Mouse (Mus musculus): ENCODE data around the gene Fam126b. TPM values are rescaled to one million over a fixed set of nuclear protein-coding genes. Genes with fewer than 3 reads are reported as not detected.
"Not testable (repeated sequence)": the region's sequence is repeated elsewhere in the genome, so short reads cannot be mapped to it uniquely, and the experiment has no call there.

Fam126b gene
- polyA plus RNA-seq (2015; fragmentation: Nextera tagmentation; extraction: Ambion mirVana) = 3.6 and 3.9 TPM in 2 replicates

DNA sequence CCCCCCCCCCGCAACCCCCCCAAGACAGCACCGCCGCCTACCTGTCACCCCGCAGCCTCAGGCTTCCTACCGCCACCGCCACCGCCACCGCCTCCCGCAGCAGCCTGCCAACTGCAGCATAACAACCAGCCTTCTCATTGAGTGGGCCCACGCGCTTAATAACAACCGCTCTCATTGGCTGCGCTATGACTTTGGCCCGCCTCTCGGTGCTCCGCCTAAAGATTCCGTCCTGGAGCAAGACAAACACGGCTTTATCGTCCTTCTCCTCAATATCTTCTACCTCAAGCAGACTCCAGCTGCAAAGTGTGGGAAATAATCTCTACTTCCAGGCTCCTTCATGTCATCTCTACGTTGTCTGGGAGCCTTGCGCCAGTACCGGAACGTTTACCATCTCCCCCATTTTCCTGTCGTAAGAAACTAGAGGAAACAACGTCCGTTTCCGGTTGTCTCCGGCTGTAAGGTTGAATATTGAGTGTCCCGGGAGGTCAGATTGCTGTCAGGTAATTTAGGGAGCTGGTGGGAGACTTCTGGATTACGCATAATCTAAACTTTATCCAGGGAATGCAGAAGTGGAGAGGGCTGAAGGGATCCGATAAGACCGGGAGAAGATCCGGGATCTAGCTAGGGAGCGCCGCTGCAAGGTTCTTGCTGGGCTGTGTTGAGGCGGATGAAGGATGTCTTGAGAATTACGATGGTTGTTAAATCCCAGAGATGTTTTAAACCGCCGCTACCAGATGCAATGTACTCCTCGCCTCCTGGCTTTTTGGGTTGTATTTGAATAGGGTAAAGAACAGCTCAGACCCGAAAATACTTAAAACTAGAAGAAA, at the start of gene Fam126b, which contains the start of gene Ndufb3:
TSS of gene Fam126b (minus strand) at position 153 of the 827 bp plus-strand sequence.
TSS of gene Ndufb3 (plus strand) at position 214 of the 827 bp plus-strand sequence.
- H3K27ac ChIP-seq = peak within 1 kb of the TSS; percentile 59
- peak within 1 kb of the TSS; percentile 94 for H3K4me3 ChIP-seq (replicated peaks)
- H3K9ac ChIP-seq = peak within 1 kb of the TSS; percentile 92
- peaks cover 15% of the 10 kb centered on the region for H3K4me1 ChIP-seq (replicated peaks)
- H3K9me3 ChIP-seq (replicated peaks) = no peaks in the 10 kb centered on the region
- WGBS (ENCODE audit: insufficient replicate concordance) = under 1% methylated on average over 41 of the region's 41 CpGs
- DNase-seq (peak; percentile 82), ATAC-seq (ENCODE audit: low read depth) (peak; percentile 99)
- no peaks in the 10 kb centered on the region for H3K27me3 ChIP-seq
- peak within 1 kb of the TSS; percentile 87 for H3K4me2 ChIP-seq
- peaks cover 5% of the 10 kb centered on the region for H3K36me3 ChIP-seq

DNA sequence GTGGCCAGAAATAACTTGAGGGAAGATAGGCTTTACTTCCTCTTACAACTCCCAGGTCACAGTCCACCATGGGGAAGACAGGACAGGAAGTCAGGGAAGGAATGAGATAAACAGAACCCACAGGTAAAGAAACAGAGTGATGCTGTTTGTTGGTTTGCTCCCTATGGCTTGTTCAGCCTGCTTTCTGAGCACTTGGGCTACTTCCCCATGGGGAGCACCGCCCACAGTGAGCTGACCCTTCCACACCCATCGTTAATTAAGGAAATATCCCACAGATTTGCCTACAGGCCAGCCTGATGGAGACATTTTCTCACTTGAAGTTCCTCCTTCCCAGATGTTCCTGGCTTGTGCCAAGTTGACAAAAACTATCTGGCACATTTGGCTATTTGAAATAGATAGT, 42.7 kb upstream of the Fam126b start:
- not testable (repeated sequence) for H3K9me3 ChIP-seq (replicated peaks); DNase-seq
- WGBS (ENCODE audit: insufficient replicate concordance) = 28% methylated on average over 2 of the region's 2 CpGs

DNA sequence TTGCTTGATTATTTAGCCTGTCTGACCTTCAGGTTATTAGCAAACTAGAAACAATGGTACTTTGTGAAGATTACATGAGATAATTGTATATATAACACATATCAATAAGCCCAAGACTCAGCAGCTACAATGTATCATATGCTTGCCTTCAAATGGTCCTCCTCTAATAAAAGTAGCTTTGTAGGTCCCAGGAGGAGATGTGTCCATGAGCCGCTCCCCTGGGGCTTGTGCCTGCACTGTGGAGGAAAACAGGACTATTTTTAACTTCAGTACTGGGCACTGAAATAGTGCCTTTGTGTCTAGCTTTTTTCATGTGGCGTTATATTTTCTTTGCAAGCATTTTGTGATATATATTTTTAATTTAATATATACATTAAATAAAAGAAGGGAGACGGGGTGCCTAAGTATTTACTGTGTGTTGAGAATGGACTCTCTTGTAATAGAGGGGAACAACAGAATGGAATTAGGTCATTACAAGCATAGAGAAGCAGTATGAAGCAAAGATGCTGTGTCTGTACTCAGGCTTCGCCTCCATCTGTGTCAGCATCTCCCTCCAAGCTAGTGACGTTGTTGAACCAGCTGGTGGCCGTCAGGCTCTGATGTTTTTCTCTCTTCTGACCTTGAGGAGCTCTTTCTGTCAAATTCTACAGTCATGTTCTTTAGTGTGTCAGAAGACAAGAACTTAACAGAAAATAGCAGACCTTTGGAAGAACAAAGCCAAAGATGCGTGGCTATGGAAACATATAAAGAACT, 36.0 kb upstream of the Fam126b start:
- ATAC-seq (ENCODE audit: low read depth) (no peak), DNase-seq (no peak)
- Histone ChIP-seq H3K27me3 (no peaks in the 10 kb centered on the region), H3K9ac (no peak overlapping the region), H3K4me2 (no peak overlapping the region), H3K36me3 (no peaks in the 10 kb centered on the region), H3K27ac (no peak overlapping the region), H3K4me3 (replicated peaks) (no peak overlapping the region), H3K9me3 (replicated peaks) (no peaks in the 10 kb centered on the region), H3K4me1 (replicated peaks) (no peaks in the 10 kb centered on the region)
- WGBS (ENCODE audit: insufficient replicate concordance) = 60% methylated on average over 7 of the region's 7 CpGs

More for the DNA sequence above, 42.7 kb upstream of the Fam126b start:
- not testable (repeated sequence) for H3K36me3 ChIP-seq; ATAC-seq (ENCODE audit: low read depth); H3K4me1 ChIP-seq (replicated peaks); H3K4me3 ChIP-seq (replicated peaks); H3K27ac ChIP-seq; H3K9ac ChIP-seq; H3K4me2 ChIP-seq; H3K27me3 ChIP-seq

DNA sequence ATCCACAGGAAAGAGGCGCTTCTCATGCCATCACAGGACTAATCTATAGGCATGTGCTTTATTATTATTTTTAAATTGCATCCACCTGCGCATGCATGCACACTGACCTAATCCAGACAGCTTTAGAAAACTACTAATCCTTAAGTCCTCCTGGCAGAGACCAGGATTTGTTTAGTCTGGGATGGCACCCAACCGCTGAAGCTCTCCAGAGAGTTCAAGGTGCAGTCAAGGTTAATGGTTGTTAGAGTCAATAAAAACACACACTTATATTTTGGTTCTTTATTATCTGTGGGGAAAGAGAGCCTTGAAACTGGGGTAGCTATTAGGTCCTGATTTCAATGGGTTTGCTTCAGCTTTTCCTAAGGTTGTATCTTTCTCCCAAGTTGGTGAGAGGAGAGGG, 35.1 kb upstream of the Fam126b start:
- H3K27me3 ChIP-seq = no peaks in the 10 kb centered on the region
- H3K27ac ChIP-seq = no peak overlapping the region
- DNase-seq (no peak), ATAC-seq (ENCODE audit: low read depth) (no peak)
- no peak overlapping the region for H3K4me2 ChIP-seq
- H3K9ac ChIP-seq = no peak overlapping the region
- H3K4me3 ChIP-seq (replicated peaks) = no peak overlapping the region
- H3K36me3 ChIP-seq = no peaks in the 10 kb centered on the region
- H3K4me1 ChIP-seq (replicated peaks) = no peaks in the 10 kb centered on the region
- H3K9me3 ChIP-seq (replicated peaks) = no peaks in the 10 kb centered on the region
- 59% methylated on average over 3 of the region's 3 CpGs for WGBS (ENCODE audit: insufficient replicate concordance)

DNA sequence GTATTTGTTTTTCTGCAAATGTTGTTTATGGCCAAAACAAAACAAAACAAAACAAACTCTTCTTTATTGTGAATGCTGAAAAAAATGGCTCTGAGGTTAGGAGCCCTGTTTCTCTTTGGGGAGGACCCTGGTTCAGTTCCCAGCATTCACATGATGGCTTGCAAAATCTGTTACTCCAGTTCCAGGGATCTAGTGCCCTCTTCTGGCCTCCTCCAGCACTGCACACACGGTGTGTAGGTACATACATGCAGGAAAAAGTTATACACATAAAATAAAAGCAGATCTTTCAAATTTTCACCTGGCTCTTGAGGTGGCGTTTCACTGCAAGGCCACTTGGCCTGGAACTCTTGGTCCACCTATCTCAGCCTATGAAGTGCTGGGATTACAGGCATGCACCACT, 32.6 kb upstream of the Fam126b start:
- H3K4me1 ChIP-seq (replicated peaks) = no peaks in the 10 kb centered on the region
- H3K9me3 ChIP-seq (replicated peaks) = no peaks in the 10 kb centered on the region
- no peak overlapping the region for H3K4me2 ChIP-seq
- H3K36me3 ChIP-seq = no peaks in the 10 kb centered on the region
- H3K9ac ChIP-seq = no peak overlapping the region
- no peaks in the 10 kb centered on the region for H3K27me3 ChIP-seq
- WGBS (ENCODE audit: insufficient replicate concordance) = 59% methylated on average over 2 of the region's 2 CpGs
- DNase-seq (no peak), ATAC-seq (ENCODE audit: low read depth) (no peak)
- no peak overlapping the region for H3K4me3 ChIP-seq (replicated peaks)
- no peak overlapping the region for H3K27ac ChIP-seq

DNA sequence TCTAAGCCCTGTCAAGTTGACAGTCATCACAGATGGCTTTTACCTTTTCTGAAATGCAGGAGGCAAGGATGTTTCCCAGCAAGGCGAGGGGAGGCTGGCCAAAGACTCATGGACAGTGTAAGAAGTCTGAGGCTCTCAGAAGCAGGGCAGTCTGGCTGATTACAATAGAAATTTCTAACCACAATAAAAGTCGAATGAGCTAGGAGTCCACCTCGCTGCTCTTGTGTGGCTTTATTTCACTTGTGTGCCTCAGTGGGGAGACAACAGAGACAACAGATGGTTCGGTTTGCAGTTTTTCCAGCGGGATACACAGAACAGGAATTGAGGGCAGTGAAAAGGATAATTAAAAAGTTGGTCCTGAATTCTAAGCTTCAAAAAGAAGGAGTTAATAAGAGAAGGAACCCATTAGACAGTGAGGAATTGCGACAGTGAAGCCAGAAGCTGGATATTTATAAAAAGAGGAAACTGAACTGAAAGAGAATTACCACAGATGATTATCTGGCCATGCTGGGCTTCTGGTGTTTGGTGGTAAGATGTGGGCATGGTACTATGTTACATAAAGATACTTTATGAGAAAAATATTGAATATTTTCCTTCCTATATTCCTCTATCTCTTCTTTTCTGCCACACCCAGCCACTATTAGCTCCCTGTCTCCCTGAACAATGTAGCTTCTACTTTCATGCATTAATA, 32.0 kb upstream of the Fam126b start:
- Histone ChIP-seq H3K4me1 (replicated peaks) (no peaks in the 10 kb centered on the region), H3K27me3 (no peaks in the 10 kb centered on the region), H3K27ac (no peak overlapping the region), H3K4me3 (replicated peaks) (no peak overlapping the region), H3K9me3 (replicated peaks) (no peaks in the 10 kb centered on the region), H3K36me3 (no peaks in the 10 kb centered on the region), H3K9ac (no peak overlapping the region), H3K4me2 (no peak overlapping the region)
- ATAC-seq (ENCODE audit: low read depth) = no peak
- no peak for DNase-seq
- WGBS (ENCODE audit: insufficient replicate concordance) = 20% methylated on average over 6 of the region's 6 CpGs

DNA sequence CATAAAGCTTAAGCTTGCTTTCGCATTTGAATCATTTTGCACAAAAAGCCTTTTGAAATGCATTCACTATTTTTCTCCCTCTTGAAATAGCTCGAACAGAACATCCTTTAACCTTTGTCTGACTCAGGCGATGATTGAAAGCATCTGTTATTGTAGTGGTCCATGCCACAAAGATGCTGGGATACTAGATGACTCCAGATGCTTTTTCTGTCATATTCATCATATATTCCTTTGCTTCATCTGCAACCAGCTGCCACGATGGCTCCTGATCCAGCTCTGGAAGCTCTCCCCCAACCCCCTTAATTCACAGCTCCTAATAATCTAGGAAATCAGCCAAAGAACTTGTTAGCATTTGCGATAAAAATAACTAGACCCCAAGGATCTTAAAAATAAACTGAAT, 31.0 kb upstream of the Fam126b start:
- no peak overlapping the region for H3K27ac ChIP-seq
- WGBS (ENCODE audit: insufficient replicate concordance) = 63% methylated on average over 5 of the region's 5 CpGs
- no peak overlapping the region for H3K9ac ChIP-seq
- DNase-seq (no peak), ATAC-seq (ENCODE audit: low read depth) (no peak)
- no peak overlapping the region for H3K4me2 ChIP-seq
- H3K4me3 ChIP-seq (replicated peaks) = no peak overlapping the region
- no peaks in the 10 kb centered on the region for H3K4me1 ChIP-seq (replicated peaks)
- H3K27me3 ChIP-seq = no peaks in the 10 kb centered on the region
- no peaks in the 10 kb centered on the region for H3K9me3 ChIP-seq (replicated peaks)
- no peaks in the 10 kb centered on the region for H3K36me3 ChIP-seq

DNA sequence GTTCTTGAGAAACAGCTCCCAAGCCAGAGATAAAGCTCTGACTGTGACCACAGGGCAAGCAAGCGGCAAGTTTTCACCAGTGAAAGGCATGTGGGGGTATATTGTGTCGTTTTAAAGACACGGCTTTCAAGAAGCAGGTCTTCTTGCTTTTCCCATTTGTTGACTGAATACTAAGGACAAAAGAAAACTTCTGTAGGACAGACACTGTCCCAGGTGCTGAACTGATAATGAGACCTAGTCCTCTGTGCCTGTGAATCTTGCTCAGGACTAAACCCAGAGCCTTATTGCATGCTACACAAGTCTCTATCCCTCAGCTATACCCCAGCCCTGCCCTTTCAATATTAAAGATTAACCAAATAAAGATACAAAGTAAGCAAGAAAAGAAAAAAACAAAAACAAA, 30.1 kb upstream of the Fam126b start:
- Histone ChIP-seq H3K27ac (no peak overlapping the region), H3K4me1 (replicated peaks) (no peaks in the 10 kb centered on the region), H3K36me3 (no peaks in the 10 kb centered on the region), H3K4me3 (replicated peaks) (no peak overlapping the region), H3K9me3 (replicated peaks) (no peaks in the 10 kb centered on the region), H3K27me3 (no peaks in the 10 kb centered on the region), H3K9ac (no peak overlapping the region), H3K4me2 (no peak overlapping the region)
- 41% methylated on average over 3 of the region's 3 CpGs for WGBS (ENCODE audit: insufficient replicate concordance)
- ATAC-seq (ENCODE audit: low read depth) (no peak), DNase-seq (no peak)

DNA sequence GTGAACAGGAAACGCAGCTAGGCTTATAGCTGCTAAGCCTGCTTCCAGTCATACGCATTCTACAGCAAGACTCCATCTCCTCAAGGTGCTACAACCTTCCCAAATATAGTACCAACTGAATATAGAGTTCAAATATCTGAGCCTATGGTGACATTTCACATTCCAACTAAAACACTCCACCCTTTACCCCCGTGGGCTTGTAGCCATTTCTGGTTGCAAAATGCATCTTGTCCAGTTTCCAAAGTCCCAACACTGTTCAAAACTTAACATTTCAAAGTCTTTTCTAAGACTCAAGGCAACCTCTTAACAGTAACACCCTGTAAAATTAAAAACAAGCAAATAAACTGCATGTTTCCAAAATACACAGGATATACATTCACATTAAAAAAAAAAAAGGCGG, 29.0 kb upstream of the Fam126b start:
- no peak overlapping the region for H3K27ac ChIP-seq
- DNase-seq (no peak), ATAC-seq (ENCODE audit: low read depth) (no peak)
- no peaks in the 10 kb centered on the region for H3K9me3 ChIP-seq (replicated peaks)
- whole genome bisulfite sequencing (ENCODE audit: insufficient replicate concordance) = 69% methylated on average over 4 of the region's 4 CpGs
- no peak overlapping the region for H3K4me2 ChIP-seq
- H3K27me3 ChIP-seq = no peaks in the 10 kb centered on the region
- no peaks in the 10 kb centered on the region for H3K4me1 ChIP-seq (replicated peaks)
- H3K36me3 ChIP-seq = no peaks in the 10 kb centered on the region
- H3K4me3 ChIP-seq (replicated peaks) = no peak overlapping the region
- no peak overlapping the region for H3K9ac ChIP-seq

DNA sequence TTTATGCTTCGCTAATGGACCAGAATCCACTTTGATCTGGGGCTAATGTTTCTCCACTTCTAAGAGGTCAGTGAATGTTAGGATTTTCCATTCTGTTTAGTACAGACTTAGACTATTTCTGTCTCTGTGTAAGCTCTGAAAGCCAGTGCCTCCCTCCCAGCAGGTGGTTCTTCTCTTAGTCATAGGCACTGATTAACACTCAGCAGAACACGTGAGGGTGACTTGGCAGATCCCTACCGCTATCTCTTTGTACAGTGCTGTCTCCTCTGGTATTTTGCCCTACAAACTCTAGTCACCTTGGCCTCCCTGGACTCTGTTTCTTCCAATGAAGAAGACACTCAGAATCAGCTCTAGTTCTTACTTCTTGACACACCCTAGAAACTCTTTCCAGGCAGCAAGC, 28.3 kb upstream of the Fam126b start:
- DNase-seq = no peak
- 60% methylated on average over 3 of the region's 3 CpGs for WGBS (ENCODE audit: insufficient replicate concordance)

DNA sequence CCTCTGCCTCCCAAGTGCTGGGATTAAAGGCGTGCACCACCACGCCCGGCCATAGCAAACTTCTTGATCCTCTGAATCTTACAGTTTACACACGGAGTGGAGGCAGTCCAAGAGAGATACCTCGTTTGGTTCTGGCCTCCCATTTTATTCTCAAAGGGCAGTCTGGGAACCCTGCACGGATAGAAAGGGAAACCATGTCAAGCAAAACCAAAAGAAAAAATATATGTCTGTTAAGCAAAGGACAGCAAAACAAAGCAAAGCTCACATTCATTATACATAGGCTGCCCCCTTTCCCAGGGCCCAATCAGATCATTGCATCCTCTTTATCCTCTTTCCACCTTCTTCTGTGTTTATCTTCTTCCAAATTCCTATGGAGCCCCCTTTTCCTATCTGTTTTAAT, 27.7 kb upstream of the Fam126b start:
- H3K27me3 ChIP-seq = no peaks in the 10 kb centered on the region
- no peaks in the 10 kb centered on the region for H3K36me3 ChIP-seq
- no peak overlapping the region for H3K27ac ChIP-seq
- no peak overlapping the region for H3K4me2 ChIP-seq
- H3K4me1 ChIP-seq (replicated peaks) = no peaks in the 10 kb centered on the region
- WGBS (ENCODE audit: insufficient replicate concordance) = 63% methylated on average over 6 of the region's 6 CpGs
- H3K9ac ChIP-seq = no peak overlapping the region
- no peak overlapping the region for H3K4me3 ChIP-seq (replicated peaks)
- ATAC-seq (ENCODE audit: low read depth) = no peak
- DNase-seq = no peak
- no peaks in the 10 kb centered on the region for H3K9me3 ChIP-seq (replicated peaks)

More for the DNA sequence above, 28.3 kb upstream of the Fam126b start:
- no peaks in the 10 kb centered on the region for H3K9me3 ChIP-seq (replicated peaks)
- H3K36me3 ChIP-seq = no peaks in the 10 kb centered on the region
- no peaks in the 10 kb centered on the region for H3K4me1 ChIP-seq (replicated peaks)
- no peak for ATAC-seq (ENCODE audit: low read depth)
- no peak overlapping the region for H3K27ac ChIP-seq
- H3K27me3 ChIP-seq = no peaks in the 10 kb centered on the region
- no peak overlapping the region for H3K9ac ChIP-seq
- H3K4me2 ChIP-seq = no peak overlapping the region
- no peak overlapping the region for H3K4me3 ChIP-seq (replicated peaks)

Measured in liver, embryonic 13.5 days (tissue).